ENCODE assay signal across 8 mouse cellular contexts in genomic region chr5:88887556-88888412, GRCm38 (mm10). TPM values are rescaled to one million over a fixed set of nuclear protein-coding genes. Genes with fewer than 3 reads are reported as not detected.
DNase-seq lines count a peak whose midpoint lies in the region; ATAC-seq and TF ChIP-seq lines count a peak whose summit lies in the region.

No protein-coding gene starts in this region.

- no peaks in the 10 kb centered on the region for H3K9me3 ChIP-seq in forebrain, embryonic 13.5 days (replicated peaks)
- H3K9me3 ChIP-seq in liver, embryonic 14.5 days (ENCODE audit: control insufficient read depth, low read length) = no peaks in the 10 kb centered on the region
- H3K9me3 ChIP-seq in neural tube, embryonic 11.5 days (ENCODE audit: control insufficient read depth, low read length) = no peaks in the 10 kb centered on the region

- no peak overlapping the region for H3K27ac ChIP-seq in left cerebral cortex, adult 2 months
- no peak overlapping the region for H3K27ac ChIP-seq in forebrain, embryonic 13.5 days
- no peak overlapping the region for H3K27ac ChIP-seq in liver, embryonic 14.5 days
- H3K27ac ChIP-seq in neural tube, embryonic 11.5 days (ENCODE audit: low read depth, low read length) = no peak overlapping the region

- H3K4me2 ChIP-seq in forebrain, embryonic 13.5 days = peak overlapping the region; percentile 97
- peak overlapping the region; percentile 56 for H3K4me2 ChIP-seq in liver, embryonic 14.5 days (ENCODE audit: low read depth)
- H3K4me2 ChIP-seq in neural tube, embryonic 11.5 days (ENCODE audit: low read depth) = peak overlapping the region; percentile 84

- H3K9ac ChIP-seq in forebrain, embryonic 13.5 days = peak overlapping the region; percentile 74
- H3K9ac ChIP-seq in liver, embryonic 14.5 days (replicated peaks) = no peak overlapping the region
- H3K9ac ChIP-seq in neural tube, embryonic 11.5 days (ENCODE audit: low read length) = peak overlapping the region; percentile 76

- no peaks in the 10 kb centered on the region for H3K36me3 ChIP-seq in forebrain, embryonic 13.5 days (ENCODE audit: poor library complexity, severe bottlenecking)
- H3K36me3 ChIP-seq in liver, embryonic 14.5 days (replicated peaks; ENCODE audit: control insufficient read depth, insufficient read depth, low read depth) = no peaks in the 10 kb centered on the region
- no peaks in the 10 kb centered on the region for H3K36me3 ChIP-seq in neural tube, embryonic 11.5 days (ENCODE audit: control insufficient read depth, insufficient read depth, low read length)

- H3K4me1 ChIP-seq in forebrain, embryonic 13.5 days = peaks cover 13% of the 10 kb centered on the region
- no peaks in the 10 kb centered on the region for H3K4me1 ChIP-seq in liver, embryonic 14.5 days (replicated peaks; ENCODE audit: control insufficient read depth in 2 of 2, insufficient read depth in 2 of 2, low read length in 1 of 2)
- no peaks in the 10 kb centered on the region for H3K4me1 ChIP-seq in neural tube, embryonic 11.5 days (ENCODE audit: control insufficient read depth, insufficient read depth, low read length)

- under 1% methylated on average over 29 of the region's 29 CpGs for WGBS in forebrain, embryonic 13.5 days
- WGBS in liver, embryonic 14.5 days (ENCODE audit: insufficient replicate concordance) = 1% methylated on average over 29 of the region's 29 CpGs
- under 1% methylated on average over 29 of the region's 29 CpGs for WGBS in neural tube, embryonic 11.5 days

- intact Hi-C loops in left cerebral cortex, adult 2 months (cut with DNase I) = loop anchor here (2.0 to 5.0 kb wide), 3 partner anchors 41 to 335 kb away; no protein-coding TSS in a partner anchor

- no peak for TF ChIP-seq CTCF in left cerebral cortex, adult 2 months (IDR thresholded peaks at IDR 0.05)
- no peak for TF ChIP-seq CTCF in liver, embryonic 14.5 days (IDR thresholded peaks at IDR 0.05; ENCODE audit: low read depth)

- peaks cover 18% of the 10 kb centered on the region for H3K27me3 ChIP-seq in forebrain, embryonic 13.5 days
- peaks cover 42% of the 10 kb centered on the region for H3K27me3 ChIP-seq in liver, embryonic 14.5 days (ENCODE audit: control insufficient read depth, insufficient read depth, low read length)
- peaks cover 3% of the 10 kb centered on the region; the same call in 1 of the 2 replicates for H3K27me3 ChIP-seq in neural tube, embryonic 11.5 days (ENCODE audit: control insufficient read depth, insufficient read depth, low read length)

- peak; percentile 34 for ATAC-seq in forebrain, embryonic 13.5 days
- ATAC-seq in liver, embryonic 14.5 days (ENCODE audit: insufficient read depth) = 0 out of 2 replicates have a peak, but pooled peaks have one; percentile 14
- peak; percentile 36 for ATAC-seq in neural tube, embryonic 11.5 days (ENCODE audit: insufficient read depth, low FRiP score, low TSS enrichment)
- no peak for ATAC-seq in megakaryocyte-erythroid progenitor cell, adult 5-6 weeks (replicated peaks; ENCODE audit: low FRiP score, low TSS enrichment, poor library complexity, severe bottlenecking)

- DNase-seq in left cerebral cortex, adult 2 months (ENCODE audit: extremely low spot score in 1 of 2, low spot score in 2 of 2) = peak in 1 of 2 experiments; percentile 12
- no peak for DNase-seq in left cerebral cortex, adult 11 months (ENCODE audit: low spot score)
- peak; percentile 56 for DNase-seq in brain, adult 2 months (ENCODE audit: low read depth, low spot score)
- DNase-seq in induced T-regulatory cell, adult 2 months (ENCODE audit: low read depth) = peak; percentile 3
- no peak for DNase-seq in liver, embryonic 14.5 days (ENCODE audit: low read depth in 3 of 3, low spot score in 3 of 3)
- peak; percentile 53 for DNase-seq in neural tube, embryonic 11.5 days (ENCODE audit: low spot score)

- TF ChIP-seq EP300 in liver, embryonic 14.5 days (IDR thresholded peaks at IDR 0.05; ENCODE audit: low read depth) = no peak

- H3K4me3 ChIP-seq in left cerebral cortex, adult 2 months = peak overlapping the region; percentile 64
- peak overlapping the region; percentile 72 for H3K4me3 ChIP-seq in forebrain, embryonic 13.5 days
- H3K4me3 ChIP-seq in liver, embryonic 14.5 days (ENCODE audit: insufficient read depth in 1 of 2, low read depth in 2 of 2, low read length in 2 of 2) = peak overlapping the region; percentile 50 to 57
- peak overlapping the region; percentile 78 for H3K4me3 ChIP-seq in neural tube, embryonic 11.5 days (ENCODE audit: low read depth, low read length)

RNA-seq across cellular contexts. Expression of gene Slc4a4, which starts 1.2 kb away (rescaled TPM):
- 100 to 1,000 TPM; 104 to 119 TPM for total RNA-seq in left cerebral cortex, adult 2 months (2021)
- 0.68 and 1.1 TPM in 2 replicates for polyA plus RNA-seq in forebrain, embryonic 13.5 days (2015; fragmentation: Nextera tagmentation; extraction: Ambion mirVana)
- 0.44 and 0.57 TPM in 2 replicates for polyA plus RNA-seq in liver, embryonic 14.5 days (2012; rRNA removed)
- 0.50 and 0.61 TPM in 2 replicates for polyA plus RNA-seq in liver, embryonic 14.5 days (2014; fragmentation: Nextera tagmentation; extraction: Ambion mirVana)
- 1.7 and 2.6 TPM in 2 replicates for polyA plus RNA-seq in neural tube, embryonic 11.5 days (2014; fragmentation: Nextera tagmentation; extraction: Ambion mirVana)
- not detected in 2 replicates for total RNA-seq in megakaryocyte-erythroid progenitor cell, adult 5-6 weeks (2014; fragmentation: Nextera tagmentation)
- not detected in 2 replicates for total RNA-seq in megakaryocyte-erythroid progenitor cell, adult 5-6 weeks (2017)

Comparison
In these comparisons a context has a peak if more than half of its experiments do, and no peak if none do; other contexts are left out.
1. DNase-seq: peak in brain, adult 2 months (single experiment), induced T-regulatory cell, adult 2 months (single experiment) and neural tube, embryonic 11.5 days (single experiment); none in left cerebral cortex, adult 11 months (single experiment) and liver, embryonic 14.5 days (0 of 3).
2. Peak in every context shown above with its lines, with median percentiles within 50 percentile points of each other: H3K4me3 ChIP-seq and H3K4me2 ChIP-seq.